Mouse (Mus musculus): ENCODE measurements around the gene Slc12a9. TPM values are rescaled to one million over a fixed set of nuclear protein-coding genes. Genes with fewer than 3 reads are reported as not detected.

Gene Slc12a9
- total and polyA plus RNA-seq, 2 experiments from 2014 or later: 18.4 to 21.8 TPM

DNA sequence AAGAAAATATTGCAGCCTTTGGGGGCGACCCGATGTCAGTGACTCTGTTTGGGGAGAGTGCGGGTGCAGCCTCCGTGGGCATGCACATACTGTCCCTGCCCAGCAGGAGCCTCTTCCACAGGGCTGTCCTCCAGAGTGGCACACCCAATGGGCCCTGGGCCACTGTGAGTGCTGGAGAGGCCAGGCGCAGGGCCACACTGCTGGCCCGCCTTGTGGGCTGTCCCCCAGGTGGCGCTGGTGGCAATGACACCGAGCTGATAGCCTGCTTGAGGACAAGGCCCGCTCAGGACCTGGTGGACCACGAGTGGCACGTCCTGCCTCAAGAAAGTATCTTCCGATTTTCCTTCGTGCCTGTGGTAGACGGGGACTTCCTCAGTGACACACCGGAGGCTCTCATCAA, 42.7 kb downstream of the Slc12a9 start:
- ATAC-seq: no peak
- H3K9me3 ChIP-seq (ENCODE audit: low read length): no peaks in the 10 kb centered on the region
- no peak overlapping the region for H3K9ac ChIP-seq
- no peak for DNase-seq
- peak; percentile 49 for TF ChIP-seq CTCF (IDR thresholded peaks at IDR 0.05; ENCODE audit: low read depth)
- no peak overlapping the region for H3K27ac ChIP-seq (ENCODE audit: low read depth, low read length)
- 22% methylated on average over 15 of the region's 15 CpGs for WGBS
- H3K27me3 ChIP-seq (ENCODE audit: insufficient read depth, low read length): 0 out of 2 replicates have a peak, but pooled peaks cover 3% of the 10 kb centered on the region
- H3K4me1 ChIP-seq (ENCODE audit: insufficient read depth): 0 out of 2 replicates have a peak, but pooled peaks cover 4% of the 10 kb centered on the region
- peaks cover 9% of the 10 kb centered on the region for H3K36me3 ChIP-seq (ENCODE audit: insufficient read depth)
- H3K4me3 ChIP-seq (ENCODE audit: low read depth, low read length): no peak overlapping the region
- no peak overlapping the region for H3K4me2 ChIP-seq (ENCODE audit: low read depth)

DNA sequence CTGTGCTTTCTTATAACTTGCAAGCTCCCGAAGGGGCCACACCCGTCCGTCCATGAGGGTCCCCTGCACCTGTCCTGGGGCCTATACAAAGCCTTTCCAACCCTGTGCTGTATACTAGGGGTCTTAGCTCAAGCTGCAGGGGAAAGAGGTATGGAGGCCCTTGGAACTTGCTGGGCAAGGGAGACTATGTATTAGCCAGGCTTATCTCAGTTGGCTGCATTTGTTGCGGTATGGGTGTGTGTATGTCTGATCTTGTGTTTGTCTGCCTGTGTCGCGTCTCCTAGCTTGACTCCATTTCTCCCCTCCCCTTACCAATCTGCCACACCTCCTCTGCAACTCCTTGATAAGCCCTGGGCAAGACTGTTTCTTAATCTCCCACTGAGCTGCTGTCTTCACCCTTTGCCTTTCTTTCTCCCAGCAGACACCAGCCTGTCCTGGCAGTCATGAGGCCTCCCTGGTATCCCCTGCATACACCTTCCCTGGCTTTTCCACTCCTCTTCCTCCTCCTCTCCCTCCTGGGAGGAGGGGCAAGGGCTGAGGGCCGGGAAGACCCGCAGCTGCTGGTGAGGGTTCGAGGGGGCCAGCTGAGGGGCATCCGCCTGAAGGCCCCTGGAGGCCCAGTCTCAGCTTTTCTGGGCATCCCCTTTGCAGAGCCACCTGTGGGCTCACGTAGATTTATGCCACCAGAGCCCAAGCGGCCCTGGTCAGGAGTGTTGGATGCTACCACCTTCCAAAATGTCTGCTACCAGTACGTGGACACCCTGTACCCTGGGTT, 43.6 kb downstream of the Slc12a9 start:
- no peaks in the 10 kb centered on the region for H3K9me3 ChIP-seq (ENCODE audit: low read length)
- no peak for DNase-seq
- no peak for ATAC-seq
- no peak for TF ChIP-seq CTCF (IDR thresholded peaks at IDR 0.05; ENCODE audit: low read depth)
- 59% methylated on average over 13 of the region's 13 CpGs for WGBS
- no peak overlapping the region for H3K27ac ChIP-seq (ENCODE audit: low read depth, low read length)
- H3K9ac ChIP-seq: no peak overlapping the region
- no peaks in the 10 kb centered on the region; the same call in 1 of the 2 replicates for H3K36me3 ChIP-seq (ENCODE audit: insufficient read depth)
- H3K27me3 ChIP-seq (ENCODE audit: insufficient read depth, low read length): 0 out of 2 replicates have a peak, but pooled peaks cover 3% of the 10 kb centered on the region
- peak overlapping the region; percentile 93 for H3K4me2 ChIP-seq (ENCODE audit: low read depth)
- peak overlapping the region; percentile 52; the same call in 1 of the 2 replicates for H3K4me3 ChIP-seq (ENCODE audit: low read depth, low read length)
- H3K4me1 ChIP-seq (ENCODE audit: insufficient read depth): 0 out of 2 replicates have a peak, but pooled peaks cover 2% of the 10 kb centered on the region

- Histone ChIP-seq H3K4me2 (ENCODE audit: low read depth) (peak overlapping the region; percentile 93), H3K9ac (peak overlapping the region; percentile 48; the same call in 1 of the 2 replicates), H3K4me3 (ENCODE audit: low read depth, low read length) (peak overlapping the region; percentile 52), H3K36me3 (ENCODE audit: insufficient read depth) (no peaks in the 10 kb centered on the region), H3K9me3 (ENCODE audit: low read length) (no peaks in the 10 kb centered on the region), H3K27ac (ENCODE audit: low read depth, low read length) (no peak overlapping the region), H3K27me3 (ENCODE audit: insufficient read depth, low read length) (0 out of 2 replicates have a peak, but pooled peaks cover 3% of the 10 kb centered on the region), H3K4me1 (ENCODE audit: insufficient read depth) (no peaks in the 10 kb centered on the region)
- TF ChIP-seq CTCF (IDR thresholded peaks at IDR 0.05; ENCODE audit: low read depth): peak; percentile 73
- WGBS: 3% methylated on average over 25 of the region's 25 CpGs
- DNase-seq (peak; percentile 76), ATAC-seq (peak; percentile 42; the same call in 1 of the 2 replicates)
Measured at GRCm38 (mm10) chr5:137288999-137289470, 44.4 kb downstream of the Slc12a9 start.

DNA sequence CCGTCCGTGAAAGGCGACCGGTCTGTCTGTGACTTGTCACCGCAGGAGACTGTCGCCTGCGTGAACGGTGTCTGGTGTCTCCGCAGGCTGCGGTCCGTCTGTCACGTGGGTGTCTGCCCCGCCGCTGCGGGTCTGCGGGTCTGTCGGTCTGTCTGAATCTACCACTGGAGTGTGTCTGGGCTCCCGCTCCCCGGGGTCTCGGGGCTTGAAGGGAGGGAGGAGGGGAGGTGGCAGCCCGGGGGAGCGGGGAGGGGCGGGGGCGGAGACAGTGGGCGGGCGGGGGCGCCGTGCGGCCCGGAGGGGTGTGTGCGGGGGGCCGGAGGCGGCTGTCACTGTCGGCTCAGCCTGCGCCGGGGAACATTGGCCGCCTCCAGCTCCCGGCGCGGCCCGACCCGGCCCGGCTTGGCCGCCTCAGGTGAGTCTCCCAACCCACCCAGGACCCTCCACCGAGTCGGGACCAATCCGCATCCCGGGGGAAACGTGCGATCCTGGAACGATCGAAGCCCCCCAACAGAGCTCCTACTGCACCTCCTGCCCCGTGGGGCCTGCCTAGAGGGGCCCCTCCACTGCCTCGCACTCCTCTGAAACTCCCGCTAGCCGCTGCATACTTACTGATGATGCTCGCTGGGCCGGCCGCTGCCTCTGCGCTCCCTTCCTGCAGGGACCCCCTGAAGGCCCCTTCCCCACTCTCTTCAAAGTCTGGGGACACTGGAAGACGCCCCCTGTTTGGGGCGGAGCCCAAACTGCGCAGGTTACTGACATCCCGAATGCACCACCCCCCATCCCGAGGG, 45.2 kb downstream of the Slc12a9 start:
- H3K36me3 ChIP-seq (ENCODE audit: insufficient read depth): no peaks in the 10 kb centered on the region
- H3K9ac ChIP-seq: peak overlapping the region; percentile 59
- no peaks in the 10 kb centered on the region for H3K9me3 ChIP-seq (ENCODE audit: low read length)
- 0 out of 2 replicates have a peak, but pooled peaks cover 3% of the 10 kb centered on the region for H3K27me3 ChIP-seq (ENCODE audit: insufficient read depth, low read length)
- ATAC-seq: no peak
- H3K27ac ChIP-seq (ENCODE audit: low read depth, low read length): peak overlapping the region; percentile 70
- under 1% methylated on average over 58 of the region's 65 CpGs for WGBS
- peak; percentile 49 for DNase-seq
- H3K4me1 ChIP-seq (ENCODE audit: insufficient read depth): no peaks in the 10 kb centered on the region
- peak overlapping the region; percentile 93 for H3K4me2 ChIP-seq (ENCODE audit: low read depth)
- H3K4me3 ChIP-seq (ENCODE audit: low read depth, low read length): peak overlapping the region; percentile 52
- TF ChIP-seq CTCF (IDR thresholded peaks at IDR 0.05; ENCODE audit: low read depth): no peak

DNA sequence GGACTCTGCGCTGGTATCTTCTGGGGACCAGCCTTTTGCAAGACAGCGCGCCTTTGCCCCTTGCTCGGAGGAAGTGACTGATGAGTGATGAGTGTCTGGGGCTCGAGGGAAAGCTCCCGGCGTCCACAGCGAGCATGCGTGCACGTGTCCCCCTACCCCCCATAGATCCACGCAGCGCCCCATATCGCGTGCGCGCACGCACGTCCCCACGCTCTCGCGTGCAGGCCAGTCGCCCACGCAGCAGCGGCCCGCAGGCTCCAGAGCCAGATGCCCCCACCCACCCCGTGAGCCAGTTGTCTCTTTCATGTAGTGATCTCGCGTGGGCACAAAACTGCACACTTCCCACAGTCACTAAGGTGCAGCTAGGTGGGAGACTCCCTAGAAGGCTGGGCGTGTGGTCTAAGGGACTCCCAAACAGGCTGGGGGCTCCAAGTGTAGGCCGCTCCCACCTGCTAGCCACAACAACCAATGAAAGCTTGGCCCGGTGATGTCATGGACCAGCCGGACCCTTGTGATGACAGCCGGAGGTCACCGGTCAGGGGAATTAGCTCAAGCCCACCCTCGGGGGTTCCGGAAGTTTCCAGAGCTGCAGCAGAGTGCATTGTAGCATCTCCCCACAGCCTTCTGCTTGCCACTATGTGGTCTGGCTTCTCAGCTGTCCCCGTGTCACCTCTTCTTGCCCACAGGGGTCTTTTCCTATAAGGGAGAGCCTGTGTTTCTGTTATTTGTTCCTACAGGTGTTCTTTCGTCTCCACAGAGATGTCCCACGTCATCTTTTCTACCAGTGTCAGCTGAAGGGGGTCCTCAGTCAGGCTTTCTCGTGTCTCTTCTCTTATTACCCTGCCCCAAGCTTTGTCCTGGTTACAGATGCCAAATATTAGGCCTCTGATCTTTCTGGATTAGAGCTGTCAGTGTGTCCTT, 46.1 kb downstream of the Slc12a9 start, which contains the start of gene Ache:
Ache (plus strand) TSS at position 488 of the 921 bp plus-strand sequence.
- DNase-seq (peak; percentile 84), ATAC-seq (peak; percentile 74)
- H3K27me3 ChIP-seq (ENCODE audit: insufficient read depth, low read length): peaks cover 3% of the 10 kb centered on the region; the same call in 1 of the 2 replicates
- H3K36me3 ChIP-seq (ENCODE audit: insufficient read depth): no peaks in the 10 kb centered on the region
- WGBS: under 1% methylated on average over 40 of the region's 40 CpGs
- H3K27ac ChIP-seq (ENCODE audit: low read depth, low read length): peak within 1 kb of the TSS; percentile 70
- H3K9ac ChIP-seq: peak within 1 kb of the TSS; percentile 59
- peak within 1 kb of the TSS; percentile 52 for H3K4me3 ChIP-seq (ENCODE audit: low read depth, low read length)
- H3K4me1 ChIP-seq (ENCODE audit: insufficient read depth): no peaks in the 10 kb centered on the region
- TF ChIP-seq CTCF (IDR thresholded peaks at IDR 0.05; ENCODE audit: low read depth): no peak
- H3K4me2 ChIP-seq (ENCODE audit: low read depth): peak within 1 kb of the TSS; percentile 93
- no peaks in the 10 kb centered on the region for H3K9me3 ChIP-seq (ENCODE audit: low read length)

- peak overlapping the region; percentile 93 for H3K4me2 ChIP-seq (ENCODE audit: low read depth)
- H3K36me3 ChIP-seq (ENCODE audit: insufficient read depth): no peaks in the 10 kb centered on the region
- WGBS: under 1% methylated on average over 14 of the region's 16 CpGs
- H3K27me3 ChIP-seq (ENCODE audit: insufficient read depth, low read length): peaks cover 3% of the 10 kb centered on the region; the same call in 1 of the 2 replicates
- ATAC-seq: peak; percentile 80
- H3K4me1 ChIP-seq (ENCODE audit: insufficient read depth): no peaks in the 10 kb centered on the region
- H3K9ac ChIP-seq: peak overlapping the region; percentile 59
- H3K9me3 ChIP-seq (ENCODE audit: low read length): no peaks in the 10 kb centered on the region
- H3K4me3 ChIP-seq (ENCODE audit: low read depth, low read length): peak overlapping the region; percentile 52
- peak; percentile 91 for DNase-seq
- H3K27ac ChIP-seq (ENCODE audit: low read depth, low read length): peak overlapping the region; percentile 70; the same call in 1 of the 2 replicates
- TF ChIP-seq CTCF (IDR thresholded peaks at IDR 0.05; ENCODE audit: low read depth): peak; percentile 84
Measured at GRCm38 (mm10) chr5:137286655-137287031, 46.8 kb downstream of the Slc12a9 start.

Data from forebrain, postnatal 0 days (tissue).